Mouse (Mus musculus): ENCODE measurements at regions not wholly inside any gene's neighbourhood (a gene's known extent, or its start where the extent isn't known, plus 50 kb on each side); places are given as distances from the start of the nearest gene placed in this dataset.
A peak's percentile ranks its signal among the peaks of the same experiment; 100 is the strongest.

GRCm38 (mm10) chr6:31081988-31082387 is 123.1 kb upstream of the Klf14 start:
- intact Hi-C loops (cut with DNase I), result no loop called here
- no peak for DNase-seq

- peak; percentile 66 to 77 for DNase-seq
- intact Hi-C loops (cut with DNase I), result no loop called here
Observed at GRCm38 (mm10) chr6:31082613-31083470, 124.0 kb upstream of the Klf14 start.

GRCm38 (mm10) chr6:31083701-31084100 is 124.8 kb upstream of the Klf14 start:
- DNase-seq, result no peak

GRCm38 (mm10) chr6:31085063-31085759 is 126.3 kb upstream of the Klf14 start:
- no peak for DNase-seq
- intact Hi-C loops (cut with DNase I), result no loop called here

More at GRCm38 (mm10) chr6:31083701-31084100, 124.8 kb upstream of the Klf14 start:
- intact Hi-C loops (cut with DNase I), result no loop called here

- intact Hi-C loops (cut with DNase I), result no loop called here
Observed at GRCm38 (mm10) chr6:31085760-31086108, 126.9 kb upstream of the Klf14 start.

GRCm38 (mm10) chr6:31086283-31086682 is 127.4 kb upstream of the Klf14 start:
- DNase-seq, result no peak
- intact Hi-C loops (cut with DNase I), result no loop called here

More at GRCm38 (mm10) chr6:31085760-31086108, 126.9 kb upstream of the Klf14 start:
- no peak for DNase-seq

- intact Hi-C loops (cut with DNase I), result no loop called here
- no peak for DNase-seq
Observed at GRCm38 (mm10) chr6:31086798-31087360, 128.0 kb upstream of the Klf14 start.

- intact Hi-C loops (cut with DNase I), result no loop called here
Observed at GRCm38 (mm10) chr6:31087511-31087910, 128.6 kb upstream of the Klf14 start.

GRCm38 (mm10) chr6:31088147-31088972 is 129.5 kb upstream of the Klf14 start:
- peak in 1 of 2 experiments; percentile 50 for DNase-seq
- intact Hi-C loops (cut with DNase I), result no loop called here

More at GRCm38 (mm10) chr6:31087511-31087910, 128.6 kb upstream of the Klf14 start:
- no peak for DNase-seq

- no peak for DNase-seq
- intact Hi-C loops (cut with DNase I), result no loop called here
Observed at GRCm38 (mm10) chr6:31088973-31089368, 130.1 kb upstream of the Klf14 start.

GRCm38 (mm10) chr6:31090288-31090687 is 131.4 kb upstream of the Klf14 start:
- intact Hi-C loops (cut with DNase I), result no loop called here
- no peak for DNase-seq

GRCm38 (mm10) chr6:31090791-31091190 is 131.9 kb upstream of the Klf14 start:
- DNase-seq, result no peak
- intact Hi-C loops (cut with DNase I), result no loop called here

- intact Hi-C loops (cut with DNase I), result no loop called here
- no peak for DNase-seq
Observed at GRCm38 (mm10) chr6:31092324-31092723, 133.4 kb upstream of the Klf14 start.

GRCm38 (mm10) chr6:31092760-31093159 is 133.9 kb upstream of the Klf14 start:
- DNase-seq, result no peak
- intact Hi-C loops (cut with DNase I), result no loop called here

- DNase-seq, result peak; percentile 62 to 74
- intact Hi-C loops (cut with DNase I), result no loop called here
Observed at GRCm38 (mm10) chr6:31095943-31096714, 137.3 kb upstream of the Klf14 start.

GRCm38 (mm10) chr6:31096787-31097186 is 137.9 kb upstream of the Klf14 start:
- intact Hi-C loops (cut with DNase I), result no loop called here
- no peak for DNase-seq

GRCm38 (mm10) chr6:31097254-31097653 is 138.4 kb upstream of the Klf14 start:
- intact Hi-C loops (cut with DNase I), result no loop called here
- no peak for DNase-seq

- intact Hi-C loops (cut with DNase I), result no loop called here
- DNase-seq, result no peak
Observed at GRCm38 (mm10) chr6:31098106-31098505, 139.2 kb upstream of the Klf14 start.

GRCm38 (mm10) chr6:31100084-31100579 is 141.3 kb upstream of the Klf14 start:
- DNase-seq, result peak; percentile 70 to 73
- intact Hi-C loops (cut with DNase I), result no loop called here

- DNase-seq, result no peak
- intact Hi-C loops (cut with DNase I), result no loop called here
Observed at GRCm38 (mm10) chr6:31100749-31101148, 141.9 kb upstream of the Klf14 start.
